Mouse (Mus musculus) lung, embryonic 15.5 days (tissue): ENCODE measurements around the gene Cdc26. TPM values are rescaled to one million over a fixed set of nuclear protein-coding genes. Genes with fewer than 3 reads are reported as not detected.

Source experiments
- polyA plus RNA-seq: library from polyadenylated mRNA; unstranded; fragments of >200 nt; fragmentation: Nextera tagmentation; extraction: Ambion mirVana; gene quantifications from 2 replicates; pipeline ENCODE4 v1.2.1, GENCODE M21; 2015

The Cdc26 gene
- polyA plus RNA-seq, 1 experiment from 2014 or later, result 152 TPM

Other genes with a start within 250 kb of the Cdc26 start
- 8.7 and 9.3 TPM in 2 replicates for gene Zfp37, start 177.6 kb downstream of the Cdc26 start, polyA plus RNA-seq
- gene Slc31a2, start 146.1 kb downstream of the Cdc26 start, polyA plus RNA-seq, result 18.1 and 22.4 TPM in 2 replicates
- 24.9 and 25.2 TPM in 2 replicates for gene Fkbp15, start 48.1 kb downstream of the Cdc26 start, polyA plus RNA-seq
- 48.3 and 51.7 TPM in 2 replicates for gene Slc31a1, start 47.9 kb downstream of the Cdc26 start, polyA plus RNA-seq
- 22.4 and 23.3 TPM in 2 replicates for gene Prpf4, start 155 bp upstream of the Cdc26 start, polyA plus RNA-seq
- gene Rnf183, start 26.6 kb upstream of the Cdc26 start, polyA plus RNA-seq, result 0.14 TPM in 1 of 2 replicates, not detected in the other
- gene Wdr31, start 62.3 kb upstream of the Cdc26 start, polyA plus RNA-seq, result 12.9 and 13.0 TPM in 2 replicates
- gene Bspry, start 71.4 kb upstream of the Cdc26 start, polyA plus RNA-seq, result 36.7 and 44.0 TPM in 2 replicates
- gene Hdhd3, start 94.8 kb upstream of the Cdc26 start, polyA plus RNA-seq, result 18.6 and 21.1 TPM in 2 replicates
- gene Alad, start 111.3 kb upstream of the Cdc26 start, polyA plus RNA-seq, result 116 and 117 TPM in 2 replicates
- gene Pole3, start 116.4 kb upstream of the Cdc26 start, polyA plus RNA-seq, result 89.5 and 90.2 TPM in 2 replicates
- 0.47 and 0.72 TPM in 2 replicates for gene 4933430I17Rik, start 116.7 kb upstream of the Cdc26 start, polyA plus RNA-seq
- gene Rgs3, start 151.2 kb upstream of the Cdc26 start, polyA plus RNA-seq, result 52.8 and 53.5 TPM in 2 replicates